Mouse (Mus musculus) sigmoid colon, adult 10 weeks (tissue): ENCODE results near the gene Lrrc10. TPM values are rescaled to one million over a fixed set of nuclear protein-coding genes. Genes with fewer than 3 reads are reported as not detected.

Source experiments
- polyA plus RNA-seq: library from polyadenylated mRNA; stranded (reverse); fragments of 350-450 nt; fragmentation: Illumina TruSeq; extraction: RNeasy Lipid Tissue Mini Kit (QIAGEN cat#74804); gene quantifications from one replicate; pipeline ENCODE4 v1.2.3, GENCODE M21; 2014; ENCODE audit warnings: low read depth, low replicate concordance

Gene Lrrc10
- not detected for polyA plus RNA-seq

DNA sequence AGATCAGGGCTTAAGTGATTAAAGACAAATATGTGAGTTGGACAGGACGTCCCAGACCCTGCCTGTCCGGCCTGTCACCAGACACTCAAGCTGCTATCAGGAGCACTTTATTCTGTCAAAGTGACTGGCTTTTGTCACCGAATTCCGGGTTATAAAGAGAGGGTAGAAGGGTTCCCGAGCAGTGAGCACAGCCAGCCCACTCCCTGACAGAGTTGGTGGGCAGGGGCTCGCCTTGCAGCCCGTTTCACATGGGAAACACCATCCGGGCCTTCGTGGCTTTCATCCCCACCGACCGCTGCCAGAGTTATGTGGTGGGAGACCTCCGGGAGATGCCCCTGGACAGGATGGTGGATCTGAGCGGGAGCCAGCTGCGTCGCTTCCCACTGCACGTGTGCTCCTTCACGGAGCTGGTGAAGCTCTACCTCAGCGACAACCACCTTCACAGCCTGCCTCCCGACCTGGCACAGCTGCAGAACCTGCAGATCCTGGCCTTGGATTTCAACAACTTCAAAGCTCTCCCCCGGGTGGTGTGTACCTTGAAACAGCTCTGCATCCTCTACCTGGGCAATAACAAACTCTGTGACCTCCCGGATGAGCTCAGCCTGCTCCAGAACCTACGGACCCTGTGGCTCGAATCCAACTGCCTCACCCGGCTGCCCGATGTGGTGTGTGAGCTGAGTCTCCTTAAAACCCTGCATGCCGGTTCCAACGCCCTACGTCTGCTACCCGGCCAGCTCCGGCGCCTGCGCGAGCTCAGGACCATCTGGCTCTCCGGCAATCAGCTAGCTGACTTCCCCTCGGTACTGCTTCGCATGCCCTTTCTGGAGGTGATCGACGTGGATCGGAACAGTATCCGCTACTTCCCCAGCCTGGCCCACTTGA is at the start of gene Lrrc10:
Gene Lrrc10 (plus strand): TSS at position 167 of the 882 bp plus-strand sequence.

DNA sequence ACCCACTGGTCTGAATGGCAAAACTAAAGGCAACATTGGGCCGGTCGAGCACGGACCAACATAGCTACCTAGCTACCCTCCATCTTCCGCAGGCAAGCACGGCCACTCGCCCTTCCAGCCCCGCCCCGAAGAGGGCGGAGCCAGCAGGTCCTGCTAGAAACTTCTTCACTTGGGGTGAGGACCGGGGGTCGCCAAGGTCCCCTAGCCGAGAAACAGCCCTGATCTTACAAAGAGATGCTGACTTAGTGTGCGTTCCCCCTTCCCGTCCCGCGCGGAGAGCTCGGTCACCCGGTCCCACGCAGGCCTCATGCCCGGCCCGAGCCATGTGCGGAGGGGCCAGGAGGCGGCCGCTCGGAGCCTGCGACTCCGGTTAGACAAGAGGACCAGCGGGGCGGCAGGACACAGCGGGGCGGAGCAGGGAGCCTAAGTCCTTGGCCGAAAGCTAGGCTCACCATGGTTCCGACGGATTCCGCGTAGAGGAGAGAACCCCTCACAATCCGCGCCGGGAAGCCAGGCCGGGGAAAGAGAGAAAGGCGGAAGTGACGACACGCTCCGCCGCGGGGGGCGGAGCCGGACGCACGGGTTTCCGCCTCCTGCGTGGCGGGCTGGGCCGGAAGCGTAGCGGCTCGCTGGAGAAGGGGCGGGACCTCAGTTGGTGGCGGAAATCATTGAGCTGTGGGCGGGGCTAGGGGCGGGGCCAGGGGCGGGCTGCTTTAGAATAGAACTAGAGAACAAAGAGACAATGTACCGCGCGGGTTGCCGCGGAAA is 18.3 kb downstream of the Lrrc10 start, which contains the start of gene Cct2:
Gene Cct2 (minus strand): TSS at position 561 of the 768 bp plus-strand sequence.

Other genes starting within 250 kb of the Lrrc10 start
- gene Myrfl, start 148.4 kb upstream of the Lrrc10 start, polyA plus RNA-seq: 0.13 TPM
- 20.3 TPM for gene Rab3ip, start 94.6 kb upstream of the Lrrc10 start, polyA plus RNA-seq
- gene Gm10271, start 72.7 kb upstream of the Lrrc10 start, polyA plus RNA-seq: not detected
- gene Best3, start 59.0 kb upstream of the Lrrc10 start, polyA plus RNA-seq: not detected
- gene Cct2, start 18.5 kb downstream of the Lrrc10 start, polyA plus RNA-seq: 200 TPM
- gene Frs2, start 103.2 kb downstream of the Lrrc10 start, polyA plus RNA-seq: 46.7 TPM
- gene Yeats4, start 179.2 kb downstream of the Lrrc10 start, polyA plus RNA-seq: 70.3 TPM
- not detected for gene 9530003J23Rik, start 193.4 kb downstream of the Lrrc10 start, polyA plus RNA-seq
- gene Lyz2, start 237.0 kb downstream of the Lrrc10 start, polyA plus RNA-seq: 279 TPM
- gene Lyz1, start 247.5 kb downstream of the Lrrc10 start, polyA plus RNA-seq: 24.5 TPM